Mouse (Mus musculus) thymus, adult 18-20 months (tissue): ENCODE data around the gene Oscp1.
"Not testable (repeated sequence)": the region's sequence is repeated elsewhere in the genome, so short reads cannot be mapped to it uniquely, and the experiment has no call there.

Source experiments
- DNase-seq, 2 experiments: peaks; one replicate each; pipeline ENCODE4 v3.0.0; 2022; ENCODE audit warnings: mixed read lengths in 2 of 2

The Oscp1 gene

DNA sequence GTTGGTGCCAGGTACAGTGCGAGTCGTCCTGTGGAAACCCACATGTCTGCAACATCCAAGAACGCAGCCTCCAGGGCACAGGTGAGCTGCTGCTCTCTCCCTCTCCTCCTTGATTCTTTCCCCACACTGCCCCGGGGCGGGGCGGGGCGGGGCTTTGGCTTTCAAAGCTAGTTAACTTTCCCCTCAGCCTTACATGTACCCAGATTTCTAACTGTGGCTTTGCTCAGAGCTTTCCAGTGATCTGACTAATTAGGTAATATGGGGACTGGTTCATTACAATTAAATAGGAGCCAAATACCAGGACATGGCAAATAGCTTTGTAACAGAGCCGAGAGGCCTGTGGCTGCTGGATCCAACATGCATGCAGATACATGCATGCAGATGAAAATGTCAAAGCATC is 26.0 kb downstream of the Oscp1 start:
- no peak for DNase-seq

GRCm38 (mm10) chr4:126085996-126086576 is 27.7 kb downstream of the Oscp1 start:
- peak; percentile 55 to 68 for DNase-seq

GRCm38 (mm10) chr4:126090101-126090847 is 31.9 kb downstream of the Oscp1 start:
- DNase-seq, result peak; percentile 33 to 66

- no peak for DNase-seq
These were observed 32.4 kb downstream of the Oscp1 start for GRCm38 (mm10) chr4:126090848-126091124.

DNA sequence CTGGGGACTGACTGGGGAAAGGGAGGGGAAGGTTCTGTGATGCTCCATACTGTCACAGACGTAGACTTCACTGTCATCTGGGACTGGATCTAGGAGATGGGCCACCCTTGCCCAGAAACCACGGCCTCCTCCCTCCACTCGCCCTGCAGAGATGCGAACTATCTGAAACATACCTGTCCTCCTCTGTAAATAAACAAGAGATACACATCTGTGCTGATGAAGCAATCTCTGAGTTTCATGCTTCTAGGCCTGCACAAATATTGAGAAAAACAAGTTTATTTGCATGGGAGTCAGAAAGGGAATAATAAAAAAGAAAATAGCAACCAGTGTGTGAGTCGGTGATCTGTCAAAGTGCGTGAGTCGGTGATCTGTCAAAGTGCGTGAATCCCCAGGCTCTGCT is 33.5 kb downstream of the Oscp1 start:
- no peak for DNase-seq

DNA sequence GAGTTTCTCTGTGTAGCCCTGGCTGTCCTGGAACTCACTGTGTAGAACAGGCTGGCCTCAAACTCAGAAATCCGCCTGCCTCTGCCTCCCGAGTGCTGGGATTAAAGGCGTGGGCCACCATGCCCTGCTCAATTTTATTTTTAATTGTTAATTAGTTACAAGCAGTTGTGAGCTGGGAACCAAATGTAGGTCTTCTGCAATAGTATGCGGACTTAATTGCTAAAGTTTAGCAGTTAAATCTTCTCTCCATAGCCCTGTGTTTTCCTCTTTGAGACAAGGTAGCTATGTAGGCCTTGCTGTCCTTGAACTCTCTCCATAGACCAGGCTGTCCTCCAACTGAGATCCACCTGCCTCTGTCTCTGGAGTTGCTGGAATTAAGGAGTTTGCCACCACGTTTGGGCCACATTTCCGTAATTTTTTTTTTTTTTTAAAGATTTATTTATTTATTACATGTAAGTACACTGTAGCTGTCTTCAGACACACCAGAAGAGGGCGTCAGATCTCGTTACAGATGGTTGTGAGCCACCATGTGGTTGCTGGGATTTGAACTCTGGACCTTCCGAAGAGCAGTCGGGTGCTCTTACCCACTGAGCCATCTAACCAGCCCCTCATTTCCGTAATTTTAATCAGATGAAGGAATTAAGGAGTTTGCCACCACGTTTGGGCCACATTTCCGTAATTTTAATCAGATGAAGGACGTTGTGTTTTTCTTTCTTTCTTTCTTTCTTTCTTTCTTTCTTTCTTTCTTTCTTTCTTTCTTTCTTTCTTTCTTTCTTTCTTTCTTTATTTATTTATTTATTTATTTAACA is 37.5 kb downstream of the Oscp1 start:
- DNase-seq, result not testable (repeated sequence)

GRCm38 (mm10) chr4:126096464-126097111 is 38.2 kb downstream of the Oscp1 start, which contains the start of gene Lsm10:
Lsm10 (plus strand) TSS chr4:126096623.
- DNase-seq, result peak; percentile 96 to 97

GRCm38 (mm10) chr4:126097711-126098253 is 39.4 kb downstream of the Oscp1 start:
- no peak for DNase-seq

- DNase-seq, result no peak
These were observed 41.0 kb downstream of the Oscp1 start for GRCm38 (mm10) chr4:126099365-126099764.

DNA sequence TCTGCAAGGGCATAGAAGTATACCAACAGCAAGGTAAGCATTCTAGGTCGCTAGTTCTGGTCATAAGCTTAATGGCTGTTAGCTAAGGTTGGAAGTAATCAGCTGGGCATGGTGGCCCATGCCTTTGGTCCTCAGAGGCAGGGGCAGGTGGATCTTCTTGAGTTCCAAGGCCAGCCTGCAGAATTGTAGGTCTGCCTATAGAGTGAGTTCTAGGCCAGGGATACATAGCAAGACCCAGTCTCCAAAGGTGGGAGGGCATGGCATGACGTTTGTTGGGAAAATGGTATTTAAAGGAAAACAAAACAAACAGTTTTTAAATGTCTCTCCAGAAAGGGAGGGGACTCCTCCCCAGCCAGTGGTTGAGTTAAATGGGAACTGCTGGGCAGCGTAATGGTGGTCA is 42.4 kb downstream of the Oscp1 start:
- DNase-seq, result no peak

DNA sequence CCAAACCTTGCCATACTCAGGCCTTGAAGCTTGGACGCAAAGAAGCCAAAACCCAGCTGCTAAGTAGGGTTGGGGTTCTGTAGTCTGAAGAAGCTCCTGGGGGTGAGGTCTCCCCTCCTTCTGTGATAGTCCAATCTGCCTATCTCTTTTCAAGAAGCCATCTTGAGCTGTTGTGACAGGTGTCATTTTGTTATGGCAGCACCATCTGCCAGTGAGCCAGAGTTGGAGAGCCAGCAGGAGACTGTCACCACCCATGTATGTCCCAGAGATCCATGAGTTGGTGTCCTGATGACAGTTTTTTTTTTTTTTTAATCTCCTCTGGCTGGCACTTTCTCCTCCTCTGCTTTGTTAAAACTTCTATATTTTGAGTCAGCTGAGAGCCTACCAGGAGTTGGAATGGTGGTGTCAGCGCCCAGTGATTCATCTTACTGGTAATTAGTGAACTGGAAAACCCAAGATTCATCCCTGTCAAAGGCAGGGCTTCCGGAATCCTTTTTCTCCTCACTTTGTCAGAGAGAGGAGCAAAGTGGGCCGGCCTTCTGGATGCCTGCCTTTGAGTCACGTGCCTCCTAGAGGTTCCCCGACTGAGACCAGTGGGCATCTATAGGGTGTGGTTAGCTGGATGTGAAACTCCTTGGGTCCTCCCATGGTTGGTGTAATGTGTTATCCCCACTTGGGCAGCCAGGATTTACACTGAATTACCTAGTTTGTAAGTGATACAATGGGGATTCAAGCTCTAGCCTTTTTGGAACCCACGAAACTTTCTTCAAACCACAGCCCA is 43.9 kb downstream of the Oscp1 start:
- DNase-seq, result no peak

GRCm38 (mm10) chr4:126103057-126103581 is 44.8 kb downstream of the Oscp1 start:
- DNase-seq, result peak; percentile 56 to 69

DNA sequence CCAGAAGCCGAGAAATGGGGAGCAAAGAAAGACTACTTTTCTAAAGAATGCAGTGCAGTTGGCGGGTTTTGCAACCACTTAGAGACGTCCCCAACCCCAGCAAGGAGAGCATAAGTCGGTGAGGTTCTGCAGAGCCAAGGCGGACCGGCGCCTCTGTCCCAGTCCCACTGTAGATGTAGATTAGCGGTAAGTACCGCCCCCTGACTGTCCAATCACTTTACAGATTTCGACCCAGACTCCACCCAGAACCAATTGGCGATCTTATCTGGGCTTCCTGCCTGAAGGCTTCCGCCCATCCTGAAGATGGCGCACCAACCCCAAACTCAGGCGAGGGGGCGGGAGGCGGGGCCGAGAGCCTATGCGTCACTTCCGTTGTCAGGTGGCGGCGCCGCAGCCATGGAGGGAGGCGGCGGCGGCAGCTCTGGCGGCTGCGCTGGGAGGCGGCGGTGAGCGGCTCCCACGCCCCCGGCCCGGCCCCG is 45.3 kb downstream of the Oscp1 start, which contains the start of gene Stk40:
Stk40 (plus strand) TSS at position 368 of the 479 bp plus-strand sequence.
- peak; percentile 92 to 93 for DNase-seq

GRCm38 (mm10) chr4:126104261-126105075 is 46.1 kb downstream of the Oscp1 start:
- DNase-seq, result peak; percentile 22 to 39

GRCm38 (mm10) chr4:126105131-126105783 is 46.9 kb downstream of the Oscp1 start:
- no peak for DNase-seq

GRCm38 (mm10) chr4:126108061-126108740 is 49.8 kb downstream of the Oscp1 start:
- DNase-seq, result no peak

DNA sequence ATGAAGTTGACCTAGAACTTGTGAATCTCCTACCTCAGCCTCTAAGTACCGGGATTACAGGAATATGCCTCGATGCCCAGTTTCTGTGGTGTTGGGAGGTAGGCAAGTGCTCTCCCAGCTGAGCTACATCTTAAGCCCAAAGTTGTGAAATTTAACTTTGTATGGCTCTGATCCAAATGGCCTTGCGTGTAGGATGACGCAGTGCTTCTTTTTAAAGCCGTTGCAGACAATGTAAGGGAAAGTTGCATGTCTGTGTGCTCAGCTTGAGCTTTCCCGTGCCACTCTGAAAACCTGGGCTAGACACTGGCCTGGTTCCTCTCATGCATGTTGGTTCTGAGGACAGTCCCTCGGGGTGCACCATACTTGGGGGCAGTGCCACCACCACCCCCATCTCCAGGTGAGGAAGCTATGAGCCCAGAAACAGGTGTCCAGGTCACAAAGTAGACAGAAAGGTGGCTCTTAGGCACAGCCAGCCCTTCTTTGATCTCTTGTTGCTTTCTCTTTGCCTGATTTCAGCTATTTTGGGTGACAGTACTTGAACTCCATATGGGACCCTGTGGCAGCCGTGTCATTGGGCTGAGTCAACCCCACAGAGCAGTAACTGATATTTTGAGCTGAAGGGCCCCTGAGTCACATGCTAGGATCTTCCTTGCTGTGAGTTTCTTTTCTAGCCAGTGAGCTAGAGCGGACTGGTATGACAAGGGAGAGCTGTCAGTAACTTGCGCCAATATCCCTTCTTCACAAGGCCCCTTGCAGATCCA is 51.4 kb downstream of the Oscp1 start:
- DNase-seq, result no peak

- peak; percentile 75 to 80 for DNase-seq
These were observed 52.2 kb downstream of the Oscp1 start for GRCm38 (mm10) chr4:126110374-126111152.
